Mouse (Mus musculus): ENCODE measurements at regions not wholly inside any gene's neighbourhood (a gene's known extent, or its start where the extent isn't known, plus 50 kb on each side); places are given as distances from the start of the nearest gene placed in this dataset.

DNA sequence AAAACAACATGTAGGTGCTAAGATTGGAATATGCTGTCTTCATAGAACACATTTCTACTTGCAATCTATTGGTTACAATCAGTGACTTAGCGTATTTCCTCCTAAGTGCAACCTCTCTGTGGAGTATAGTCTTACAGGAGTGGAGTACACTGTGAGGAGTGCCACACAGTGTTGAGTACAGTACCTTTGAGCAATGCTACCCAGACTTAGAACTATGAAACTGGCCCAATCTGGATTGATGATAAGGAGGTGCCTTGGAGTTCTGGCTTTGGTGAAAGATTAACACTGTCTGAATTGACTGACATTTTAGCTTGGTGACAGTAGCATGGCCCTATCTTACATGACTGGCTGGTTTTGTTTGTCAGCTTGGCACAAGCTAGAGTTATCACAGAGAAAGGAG, 107.4 kb downstream of the Csl start:
- DNase-seq (ENCODE audit: low read depth, low spot score) = no peak
- TF ChIP-seq ZNF384 (IDR thresholded peaks at IDR 0.05; ENCODE audit: low read depth, low read length) (no peak), MEF2A (IDR thresholded peaks at IDR 0.05; ENCODE audit: extremely low read depth, insufficient replicate concordance, low read depth, low read length, poor library complexity, severe bottlenecking) (no peak), SIN3A (IDR thresholded peaks at IDR 0.05; ENCODE audit: low read length) (no peak), MAX (IDR thresholded peaks at IDR 0.05; ENCODE audit: low read length) (no peak), TBP (IDR thresholded peaks at IDR 0.05; ENCODE audit: low read depth, low read length) (no peak), NELFE (IDR thresholded peaks at IDR 0.05; ENCODE audit: low read depth, low read length) (no peak), E2F4 (IDR thresholded peaks at IDR 0.05; ENCODE audit: borderline replicate concordance, low read depth, low read length) (no peak), HCFC1 (IDR thresholded peaks at IDR 0.05; ENCODE audit: low read depth, low read length) (no peak), ELF1 (IDR thresholded peaks at IDR 0.05; ENCODE audit: low read depth, low read length) (no peak), UBTF (IDR thresholded peaks at IDR 0.05; ENCODE audit: borderline replicate concordance, insufficient read depth, low read depth, low read length) (no peak), EP300 (IDR thresholded peaks at IDR 0.05; ENCODE audit: low read depth in 1 of 2, low read length in 2 of 2) (no peak)
- H3K4me1 ChIP-seq (ENCODE audit: control insufficient read depth in 1 of 2, insufficient read depth in 2 of 2, low read length in 2 of 2) = no peaks in the 10 kb centered on the region
- H3K27me3 ChIP-seq (ENCODE audit: control insufficient read depth in 1 of 2, insufficient read depth in 2 of 2, low read length in 2 of 2) = no peaks in the 10 kb centered on the region
- H3K9ac ChIP-seq (ENCODE audit: control insufficient read depth, low read depth, low read length, poor library complexity, severe bottlenecking) = no peak overlapping the region
- H3K9me3 ChIP-seq (replicated peaks; ENCODE audit: insufficient read depth, low read length) = no peaks in the 10 kb centered on the region
- no peaks in the 10 kb centered on the region for H3K79me2 ChIP-seq (ENCODE audit: control insufficient read depth, insufficient read depth, low read length, poor library complexity)
- H3K36me3 ChIP-seq (ENCODE audit: control insufficient read depth in 1 of 2, insufficient read depth in 2 of 2, low read length in 2 of 2) = no peaks in the 10 kb centered on the region
- no peak overlapping the region for H3K4me3 ChIP-seq (ENCODE audit: control insufficient read depth in 1 of 2, insufficient read depth in 1 of 2, low read depth in 2 of 2, low read length in 2 of 2)
- no peak overlapping the region for H3K27ac ChIP-seq (ENCODE audit: control insufficient read depth, low read depth, low read length)

DNA sequence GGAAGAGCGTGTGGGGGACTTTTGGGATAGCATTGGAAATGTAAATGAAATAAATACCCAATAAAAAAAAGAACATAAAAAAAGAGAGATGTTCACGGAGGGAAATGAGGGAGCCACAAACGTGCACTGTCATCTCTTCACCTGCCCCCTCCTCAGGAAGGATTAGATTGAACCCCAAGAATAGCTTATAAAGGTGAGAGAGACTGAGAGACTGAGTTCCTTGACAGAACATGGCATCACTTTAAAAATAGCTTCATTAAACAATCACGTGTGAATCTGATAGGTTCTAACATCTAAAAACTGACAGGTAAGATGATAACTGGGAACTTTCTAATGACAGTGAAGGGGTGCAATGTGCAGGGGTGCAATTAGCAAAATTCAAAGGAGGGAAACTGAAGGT, 105.2 kb downstream of the Csl start:
- no peak for DNase-seq (ENCODE audit: low read depth, low spot score)
- Histone ChIP-seq H3K9me3 (replicated peaks; ENCODE audit: insufficient read depth, low read length) (no peaks in the 10 kb centered on the region), H3K9ac (ENCODE audit: control insufficient read depth, low read depth, low read length, poor library complexity, severe bottlenecking) (no peak overlapping the region), H3K36me3 (ENCODE audit: control insufficient read depth in 1 of 2, insufficient read depth in 2 of 2, low read length in 2 of 2) (no peaks in the 10 kb centered on the region), H3K4me3 (ENCODE audit: control insufficient read depth in 1 of 2, insufficient read depth in 1 of 2, low read depth in 2 of 2, low read length in 2 of 2) (no peak overlapping the region), H3K4me1 (ENCODE audit: control insufficient read depth in 1 of 2, insufficient read depth in 2 of 2, low read length in 2 of 2) (no peaks in the 10 kb centered on the region), H3K79me2 (ENCODE audit: control insufficient read depth, insufficient read depth, low read length, poor library complexity) (no peaks in the 10 kb centered on the region), H3K27me3 (ENCODE audit: control insufficient read depth in 1 of 2, insufficient read depth in 2 of 2, low read length in 2 of 2) (no peaks in the 10 kb centered on the region), H3K27ac (ENCODE audit: control insufficient read depth, low read depth, low read length) (no peak overlapping the region)
- TF ChIP-seq POLR2AphosphoS5 (IDR thresholded peaks at IDR 0.05; ENCODE audit: borderline replicate concordance, low read depth, low read length) = no peak
- no peak for TF ChIP-seq CHD2 (IDR thresholded peaks at IDR 0.05; ENCODE audit: low read length)
- no peak for TF ChIP-seq EP300 (IDR thresholded peaks at IDR 0.05; ENCODE audit: low read depth in 1 of 2, low read length in 2 of 2)
- TF ChIP-seq KAT2A (conservative IDR thresholded peaks at IDR 0.05; ENCODE audit: low read depth, low read length) = no peak
- no peak for TF ChIP-seq UBTF (IDR thresholded peaks at IDR 0.05; ENCODE audit: borderline replicate concordance, insufficient read depth, low read depth, low read length)
- no peak for TF ChIP-seq MAZ (IDR thresholded peaks at IDR 0.05; ENCODE audit: low read depth, low read length)
- TF ChIP-seq NRF1 (IDR thresholded peaks at IDR 0.05; ENCODE audit: insufficient read depth, low read depth, low read length, poor library complexity, severe bottlenecking) = no peak
- no peak for TF ChIP-seq ZNF384 (IDR thresholded peaks at IDR 0.05; ENCODE audit: low read depth, low read length)
- no peak for TF ChIP-seq TBP (IDR thresholded peaks at IDR 0.05; ENCODE audit: low read depth, low read length)

Data from MEL (cell line).